ENCODE assay signal across 13 mouse cellular contexts in genomic region chr4:156101481-156101903, GRCm38 (mm10). TPM values are rescaled to one million over a fixed set of nuclear protein-coding genes. Genes with fewer than 3 reads are reported as not detected.
A peak's percentile ranks its signal among the peaks of the same experiment; 100 is the strongest.
DNase-seq lines count a peak whose midpoint lies in the region; ATAC-seq and TF ChIP-seq lines count a peak whose summit lies in the region.
"Had no signal": no experiment of that assay in that cellular context is flagged by ENCODE, and none has a peak within 500 bp of the region (broad histone marks: within the 10 kb centered on the region; RNA-seq: fewer than 3 reads in every experiment).

No protein-coding gene starts in this region.

- TF ChIP-seq POLR2A in kidney, adult 2 months (IDR thresholded peaks at IDR 0.05; ENCODE audit: low read depth, low read length) = no peak

- H3K4me1 ChIP-seq in kidney, adult 2 months (ENCODE audit: control insufficient read depth, insufficient read depth, low read length) = peaks cover 6% of the 10 kb centered on the region; the same call in 1 of the 2 replicates
- no peaks in the 10 kb centered on the region for H3K4me1 ChIP-seq in midbrain, postnatal 0 days (ENCODE audit: insufficient read depth, low read length)
- H3K4me1 ChIP-seq in midbrain, embryonic 11.5 days (ENCODE audit: control insufficient read depth, insufficient read depth, low read length) = no peaks in the 10 kb centered on the region
- no peaks in the 10 kb centered on the region for H3K4me1 ChIP-seq in stomach, embryonic 15.5 days
- H3K4me1 ChIP-seq: limb, embryonic 13.5 days had no signal

- H3K4me2 ChIP-seq in midbrain, postnatal 0 days (ENCODE audit: low read depth, low read length, poor library complexity, severe bottlenecking) = no peak overlapping the region
- H3K4me2 ChIP-seq in midbrain, embryonic 11.5 days = no peak overlapping the region
- no peak overlapping the region for H3K4me2 ChIP-seq in stomach, embryonic 15.5 days
- H3K4me2 ChIP-seq: limb, embryonic 13.5 days had no signal

- H3K27ac ChIP-seq in kidney, adult 2 months (ENCODE audit: insufficient read depth, low read depth, low read length) = no peak overlapping the region
- no peak overlapping the region for H3K27ac ChIP-seq in midbrain, postnatal 0 days (ENCODE audit: low read depth, low read length)
- H3K27ac ChIP-seq in midbrain, embryonic 11.5 days (ENCODE audit: low read depth, low read length) = no peak overlapping the region
- peak overlapping the region; percentile 6; the same call in 1 of the 2 replicates for H3K27ac ChIP-seq in stomach, embryonic 15.5 days
- H3K27ac ChIP-seq: limb, embryonic 13.5 days had no signal

- intact Hi-C loops in left cerebral cortex, postnatal 36 days (cut with DNase I) = loop anchor here (5.0 to 10.0 kb wide), 2 partner anchors 107 to 139 kb away; partner anchors contain the start of genes B3galt6, C1qtnf12 and Sdf4

- H3K4me3 ChIP-seq in kidney, adult 2 months (ENCODE audit: insufficient read depth, low read depth, low read length) = no peak overlapping the region
- H3K4me3 ChIP-seq in midbrain, postnatal 0 days (ENCODE audit: low read depth, low read length) = no peak overlapping the region
- no peak overlapping the region for H3K4me3 ChIP-seq in midbrain, embryonic 11.5 days (ENCODE audit: low read depth, low read length)
- no peak overlapping the region for H3K4me3 ChIP-seq in stomach, embryonic 15.5 days (replicated peaks)
- H3K4me3 ChIP-seq: limb, embryonic 13.5 days had no signal

- peak; percentile 33; the same call in 1 of the 2 replicates for TF ChIP-seq CTCF in kidney, adult 2 months (conservative IDR thresholded peaks at IDR 0.05; ENCODE audit: insufficient read depth, insufficient read length, low read depth, low read length)
- TF ChIP-seq CTCF in midbrain, postnatal 0 days (IDR thresholded peaks at IDR 0.05) = peak; percentile 59

- DNase-seq in kidney, adult 2 months = peak; percentile 50
- no peak for DNase-seq in kidney, adult 11 months
- DNase-seq in midbrain, postnatal 0 days (ENCODE audit: low spot score) = peak; percentile 10
- DNase-seq in midbrain, embryonic 11.5 days (ENCODE audit: low spot score, missing footprints) = no peak
- peak; percentile 34 for DNase-seq in ZHBTc4 (ENCODE audit: low read depth, low spot score)
- DNase-seq in left cerebral cortex, postnatal 36 days (ENCODE audit: low spot score in 2 of 2) = no peak
- DNase-seq in adrenal gland, adult 2 months = no peak
- DNase-seq: gastrocnemius, postnatal 14 days; thymus, postnatal 25 days had no signal

- H3K9ac ChIP-seq in midbrain, postnatal 0 days (replicated peaks; ENCODE audit: low read length, poor library complexity, severe bottlenecking) = no peak overlapping the region
- no peak overlapping the region for H3K9ac ChIP-seq in midbrain, embryonic 11.5 days (ENCODE audit: low read length)
- no peak overlapping the region for H3K9ac ChIP-seq in stomach, embryonic 15.5 days
- H3K9ac ChIP-seq: limb, embryonic 13.5 days had no signal

- H3K36me3 ChIP-seq in kidney, adult 2 months (ENCODE audit: control insufficient read depth, insufficient read depth, low read length) = no peaks in the 10 kb centered on the region
- no peaks in the 10 kb centered on the region for H3K36me3 ChIP-seq in midbrain, postnatal 0 days (ENCODE audit: insufficient read depth, low read length)
- H3K36me3 ChIP-seq in midbrain, embryonic 11.5 days (ENCODE audit: control insufficient read depth, insufficient read depth, low read length) = no peaks in the 10 kb centered on the region
- H3K36me3 ChIP-seq in stomach, embryonic 15.5 days = no peaks in the 10 kb centered on the region
- H3K36me3 ChIP-seq: limb, embryonic 13.5 days had no signal

- WGBS in kidney, adult 2 months = 35% methylated on average over 3 of the region's 3 CpGs
- 46% methylated on average over 3 of the region's 3 CpGs for WGBS in midbrain, postnatal 0 days
- WGBS in midbrain, embryonic 11.5 days = 51% methylated on average over 3 of the region's 3 CpGs
- 43% methylated on average over 3 of the region's 3 CpGs for WGBS in stomach, embryonic 15.5 days

- H3K9me3 ChIP-seq in midbrain, postnatal 0 days (ENCODE audit: low read length) = no peaks in the 10 kb centered on the region
- no peaks in the 10 kb centered on the region for H3K9me3 ChIP-seq in midbrain, embryonic 11.5 days (ENCODE audit: control insufficient read depth, low read length)
- H3K9me3 ChIP-seq in stomach, embryonic 15.5 days = no peaks in the 10 kb centered on the region
- H3K9me3 ChIP-seq: limb, embryonic 13.5 days had no signal

- no peaks in the 10 kb centered on the region for H3K27me3 ChIP-seq in kidney, adult 2 months (replicated peaks; ENCODE audit: control insufficient read depth, insufficient read depth, low read length)
- no peaks in the 10 kb centered on the region for H3K27me3 ChIP-seq in midbrain, postnatal 0 days (ENCODE audit: insufficient read depth, low read length)
- H3K27me3 ChIP-seq in midbrain, embryonic 11.5 days (ENCODE audit: control insufficient read depth, insufficient read depth, low read length) = no peaks in the 10 kb centered on the region
- no peaks in the 10 kb centered on the region for H3K27me3 ChIP-seq in stomach, embryonic 15.5 days (replicated peaks)
- H3K27me3 ChIP-seq: limb, embryonic 13.5 days had no signal

- no peak for ATAC-seq in midbrain, postnatal 0 days (ENCODE audit: low FRiP score)
- no peak for ATAC-seq in midbrain, embryonic 11.5 days (ENCODE audit: low FRiP score)
- no peak for ATAC-seq in stomach, embryonic 15.5 days (ENCODE audit: insufficient read depth, low FRiP score, low read depth)

RNA-seq across cellular contexts. Expression of gene 9430015G10Rik, which starts 8.3 kb away (rescaled TPM):
- polyA plus RNA-seq in kidney, adult 2 months (2012; rRNA removed) = 8.7 and 11.7 TPM in 2 replicates
- 28.1 and 31.1 TPM in 2 replicates for total RNA-seq in midbrain, postnatal 0 days (2014; rRNA removed)
- 22.1 and 25.2 TPM in 2 replicates for polyA plus RNA-seq in midbrain, postnatal 0 days (2015; fragmentation: Nextera tagmentation; extraction: Ambion mirVana)
- polyA plus RNA-seq in midbrain, embryonic 11.5 days (2014; fragmentation: Nextera tagmentation; extraction: Ambion mirVana) = 49.5 and 55.7 TPM in 2 replicates
- polyA plus RNA-seq in stomach, embryonic 15.5 days (2015; fragmentation: Nextera tagmentation; extraction: Ambion mirVana) = 27.3 and 29.9 TPM in 2 replicates
- 10 to 100 TPM; 27.0 to 35.8 TPM for total RNA-seq in left cerebral cortex, postnatal 36 days (2021)
- total RNA-seq in adrenal gland, adult 2 months (2021) = 1 to 10 TPM; 5.7 to 9.6 TPM
- polyA plus RNA-seq in adrenal gland, adult 2 months (2012; rRNA removed) = 14.6 and 15.6 TPM in 2 replicates

RNA-seq across cellular contexts. Expression of gene Rnf223, which starts 28.8 kb away (rescaled TPM):
- polyA plus RNA-seq in kidney, adult 2 months (2012; rRNA removed) = 0.15 and 0.31 TPM in 2 replicates
- 0.44 and 0.52 TPM in 2 replicates for total RNA-seq in midbrain, postnatal 0 days (2014; rRNA removed)
- polyA plus RNA-seq in midbrain, postnatal 0 days (2015; fragmentation: Nextera tagmentation; extraction: Ambion mirVana) = 0.20 and 0.23 TPM in 2 replicates
- 0.54 and 0.75 TPM in 2 replicates for polyA plus RNA-seq in midbrain, embryonic 11.5 days (2014; fragmentation: Nextera tagmentation; extraction: Ambion mirVana)
- polyA plus RNA-seq in stomach, embryonic 15.5 days (2015; fragmentation: Nextera tagmentation; extraction: Ambion mirVana) = 0.39 and 0.44 TPM in 2 replicates
- 1 to 10 TPM in 1 of 2 experiments, under 1 TPM in 1; 0.84 to 1.1 TPM for total RNA-seq in left cerebral cortex, postnatal 36 days (2021)
- under 1 TPM; 0.17 TPM for total RNA-seq in adrenal gland, adult 2 months (2021)
- polyA plus RNA-seq in adrenal gland, adult 2 months (2012; rRNA removed) = 0.34 and 0.46 TPM in 2 replicates
- total RNA-seq: gastrocnemius, postnatal 14 days had no signal

RNA-seq across cellular contexts. Expression of gene Ttll10, which starts 42.3 kb away (rescaled TPM):
- 20.7 and 27.5 TPM in 2 replicates for polyA plus RNA-seq in kidney, adult 2 months (2012; rRNA removed)
- 1.9 TPM in 1 of 2 replicates, not detected in the other for total RNA-seq in midbrain, postnatal 0 days (2014; rRNA removed)
- not detected in 2 replicates for polyA plus RNA-seq in midbrain, postnatal 0 days (2015; fragmentation: Nextera tagmentation; extraction: Ambion mirVana)
- polyA plus RNA-seq in midbrain, embryonic 11.5 days (2014; fragmentation: Nextera tagmentation; extraction: Ambion mirVana) = 0.15 TPM in 1 of 2 replicates, not detected in the other
- polyA plus RNA-seq in stomach, embryonic 15.5 days (2015; fragmentation: Nextera tagmentation; extraction: Ambion mirVana) = 4.1 and 5.0 TPM in 2 replicates
- total RNA-seq in left cerebral cortex, postnatal 36 days (2021) = not detected
- under 1 TPM in 1 of 2 experiments, not detected in 1; 0.21 TPM for total RNA-seq in adrenal gland, adult 2 months (2021)
- 0.13 and 0.19 TPM in 2 replicates for polyA plus RNA-seq in adrenal gland, adult 2 months (2012; rRNA removed)
- total RNA-seq: gastrocnemius, postnatal 14 days; heart, postnatal 25 days had no signal
- polyA plus RNA-seq: neural tube, embryonic 14.5 days had no signal

Comparison
In these comparisons a context has a peak if more than half of its experiments do, and no peak if none do; other contexts are left out.
1. DNase-seq: peak in kidney, adult 2 months (single experiment), midbrain, postnatal 0 days (single experiment) and ZHBTc4 (single experiment); none in kidney, adult 11 months (single experiment), midbrain, embryonic 11.5 days (single experiment), left cerebral cortex, postnatal 36 days (0 of 2) and adrenal gland, adult 2 months (single experiment).